Mouse (Mus musculus) right cerebral cortex, adult 2 months (tissue): Measurements from ENCODE around the gene H2-Q6.
"Not testable (repeated sequence)": the region's sequence is repeated elsewhere in the genome, so short reads cannot be mapped to it uniquely, and the experiment has no call there.

ENCODE experiments used
- DNase-seq, 2 experiments: peaks; one replicate each; pipeline ENCODE4 v3.0.0; 2021 to 2022; ENCODE audit warnings: low spot score in 2 of 2

H2-Q6 gene

GRCm38 (mm10) chr17:35434836-35435235, 10.2 kb downstream of the H2-Q6 start:
- not testable (repeated sequence) for DNase-seq

DNA sequence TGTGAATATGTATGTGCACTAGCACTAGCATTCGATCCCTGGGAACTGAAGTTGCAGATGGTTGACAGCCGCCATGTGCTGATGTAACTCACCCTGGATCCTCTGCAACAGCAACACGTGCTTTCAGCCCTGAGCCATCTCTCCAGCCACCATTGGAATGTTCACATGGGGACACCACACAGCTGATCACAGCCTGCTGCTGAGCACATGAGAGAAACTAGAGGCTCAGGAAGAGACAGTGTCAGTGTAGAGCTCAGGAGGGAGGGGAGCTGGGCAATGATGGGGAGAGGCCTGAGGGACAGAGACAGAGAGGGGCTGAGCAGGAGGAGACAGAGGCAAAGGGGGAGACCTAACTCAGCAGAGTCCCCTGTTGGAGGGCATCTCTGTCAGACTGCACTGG, 10.9 kb downstream of the H2-Q6 start:
- not testable (repeated sequence) for DNase-seq

- not testable (repeated sequence) for DNase-seq
Observed at GRCm38 (mm10) chr17:35437386-35437936, 12.8 kb downstream of the H2-Q6 start.

GRCm38 (mm10) chr17:35438395-35438794, 13.7 kb downstream of the H2-Q6 start:
- DNase-seq = not testable (repeated sequence)

DNA sequence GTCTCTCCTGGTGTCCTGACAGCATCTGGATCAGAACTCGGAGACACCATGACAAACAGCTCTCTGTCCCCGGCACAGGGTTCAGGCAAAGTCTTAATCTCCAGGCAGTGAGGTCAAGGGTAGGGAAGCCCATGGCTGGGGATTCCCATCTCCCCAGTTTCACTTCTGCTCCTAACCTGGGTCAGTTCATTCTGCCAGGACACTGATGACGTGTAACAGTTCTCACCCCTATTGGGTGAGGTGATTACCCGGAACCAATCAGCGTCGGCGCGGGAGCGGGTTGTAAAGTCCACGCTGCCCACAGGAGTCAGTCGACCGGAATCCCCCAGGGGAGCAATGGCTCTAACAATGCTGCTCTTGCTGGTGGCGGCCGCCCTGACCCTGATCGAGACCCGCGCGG, 14.2 kb downstream of the H2-Q6 start, which contains the start of gene H2-Q7:
Gene H2-Q7, plus strand, starts transcription at position 271 of the 400 bp plus-strand sequence.
- DNase-seq = peak; percentile 47 to 75

DNA sequence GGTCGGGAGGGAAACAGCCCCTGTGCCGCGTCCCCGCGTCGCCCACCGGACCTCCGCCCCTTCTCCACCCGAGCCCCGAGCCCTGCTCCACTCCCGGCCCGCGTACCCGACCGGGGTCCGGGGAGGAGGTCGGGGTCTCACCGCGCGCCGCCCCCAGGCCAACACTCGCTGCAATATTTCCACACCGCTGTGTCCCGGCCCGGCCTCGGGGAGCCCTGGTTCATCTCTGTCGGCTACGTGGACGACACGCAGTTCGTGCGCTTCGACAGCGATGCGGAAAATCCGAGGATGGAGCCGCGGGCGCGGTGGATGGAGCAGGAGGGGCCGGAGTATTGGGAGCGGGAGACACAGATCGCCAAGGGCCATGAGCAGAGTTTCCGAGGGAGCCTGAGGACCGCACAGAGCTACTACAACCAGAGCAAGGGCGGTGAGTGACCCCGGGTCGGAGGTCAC, 14.7 kb downstream of the H2-Q6 start:
- not testable (repeated sequence) for DNase-seq

DNA sequence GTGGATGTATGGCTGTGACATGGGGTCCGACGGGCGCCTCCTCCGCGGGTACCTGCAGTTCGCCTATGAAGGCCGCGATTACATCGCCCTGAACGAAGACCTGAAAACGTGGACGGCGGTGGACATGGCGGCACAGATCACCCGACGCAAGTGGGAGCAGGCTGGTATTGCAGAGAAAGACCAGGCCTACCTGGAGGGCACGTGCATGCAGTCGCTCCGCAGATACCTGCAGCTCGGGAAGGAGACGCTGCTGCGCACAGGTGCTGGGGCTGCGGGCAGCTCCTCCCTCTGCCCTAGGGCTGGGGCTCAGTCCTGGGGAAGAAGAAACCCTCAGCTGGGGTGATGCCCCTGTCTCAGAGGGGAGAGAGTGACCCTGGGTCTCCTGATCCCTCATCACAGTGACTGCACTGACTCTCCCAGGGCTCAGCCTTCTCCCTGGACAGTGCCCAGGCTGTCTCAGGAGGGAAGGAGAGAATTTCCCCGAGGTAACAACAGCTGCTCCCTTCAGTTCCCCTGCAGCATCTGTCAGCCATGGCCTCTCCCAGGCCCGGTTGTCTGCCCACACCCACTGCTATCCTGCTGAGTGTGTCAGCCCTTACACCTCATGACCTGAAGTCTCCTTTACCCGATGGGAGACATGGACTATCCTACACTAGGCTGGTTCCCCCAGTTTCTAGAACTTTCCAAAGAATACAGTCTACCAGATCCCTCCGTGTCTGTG, 15.4 kb downstream of the H2-Q6 start:
- DNase-seq = not testable (repeated sequence)

GRCm38 (mm10) chr17:35442376-35442775, 17.7 kb downstream of the H2-Q6 start:
- DNase-seq = not testable (repeated sequence)

DNA sequence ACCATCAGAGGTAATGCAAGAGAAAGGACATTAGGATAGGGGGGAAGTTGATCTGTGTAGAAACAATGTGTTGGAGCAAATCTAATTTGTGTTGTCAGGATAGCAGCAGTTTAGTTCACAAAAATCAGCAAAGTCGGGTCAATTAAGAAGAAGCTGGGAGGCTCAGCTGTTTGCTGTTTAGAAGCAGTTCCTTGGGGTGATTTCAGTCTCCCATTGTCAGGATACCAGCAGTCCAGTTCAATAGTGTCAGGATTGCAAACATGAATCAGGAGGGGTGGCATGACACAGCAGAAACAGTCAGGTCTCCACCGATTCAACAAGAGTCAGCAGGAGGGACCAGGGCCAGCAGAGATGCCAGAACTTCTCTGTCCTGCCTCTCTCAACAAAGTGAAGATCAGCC, 19.9 kb downstream of the H2-Q6 start:
- not testable (repeated sequence) for DNase-seq

- not testable (repeated sequence) for DNase-seq
Observed at GRCm38 (mm10) chr17:35458247-35458646, 33.6 kb downstream of the H2-Q6 start.

DNA sequence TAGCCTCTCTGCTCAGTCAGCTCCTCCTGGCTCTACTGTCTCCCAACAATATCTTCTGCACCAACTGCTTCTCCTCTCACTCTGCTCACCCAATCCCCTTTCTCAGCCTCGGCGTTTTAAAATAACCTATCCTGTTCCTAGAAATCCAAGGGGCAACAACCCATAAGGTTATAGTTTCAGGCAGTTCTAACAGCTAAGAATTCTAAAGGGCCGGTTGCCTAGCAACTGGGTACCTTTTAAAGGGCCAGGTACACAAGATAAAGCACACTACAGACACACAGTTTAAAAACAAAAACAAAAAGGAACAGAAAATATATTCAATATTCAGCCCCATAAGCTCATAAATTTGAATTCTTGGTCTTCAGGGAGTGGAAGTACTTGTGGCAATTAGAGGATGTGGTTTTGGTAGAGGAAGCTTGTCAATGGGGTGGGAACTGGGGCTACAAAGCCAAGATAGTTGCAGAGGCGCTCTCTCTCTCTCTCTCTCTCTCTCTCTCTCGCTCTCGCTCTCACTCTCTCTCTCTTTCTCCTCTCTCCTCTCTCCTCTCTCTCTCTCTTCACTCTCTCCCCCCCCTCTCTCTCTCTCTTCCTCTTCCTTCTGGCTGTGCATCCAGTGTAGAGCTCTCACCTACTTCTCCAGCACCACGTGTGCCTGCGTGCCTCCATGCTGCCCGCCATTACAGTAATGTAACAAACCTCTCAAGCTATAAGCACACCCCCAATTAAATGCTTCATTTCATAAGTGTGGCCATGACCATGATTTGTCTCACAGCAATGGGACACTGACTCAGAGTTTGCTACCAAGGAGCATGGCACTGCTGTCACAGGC, 36.1 kb downstream of the H2-Q6 start:
- not testable (repeated sequence) for DNase-seq

- DNase-seq = not testable (repeated sequence)
Observed at GRCm38 (mm10) chr17:35465651-35466050, 41.0 kb downstream of the H2-Q6 start.

- DNase-seq = not testable (repeated sequence)
Observed at GRCm38 (mm10) chr17:35468936-35469335, 44.3 kb downstream of the H2-Q6 start.

DNA sequence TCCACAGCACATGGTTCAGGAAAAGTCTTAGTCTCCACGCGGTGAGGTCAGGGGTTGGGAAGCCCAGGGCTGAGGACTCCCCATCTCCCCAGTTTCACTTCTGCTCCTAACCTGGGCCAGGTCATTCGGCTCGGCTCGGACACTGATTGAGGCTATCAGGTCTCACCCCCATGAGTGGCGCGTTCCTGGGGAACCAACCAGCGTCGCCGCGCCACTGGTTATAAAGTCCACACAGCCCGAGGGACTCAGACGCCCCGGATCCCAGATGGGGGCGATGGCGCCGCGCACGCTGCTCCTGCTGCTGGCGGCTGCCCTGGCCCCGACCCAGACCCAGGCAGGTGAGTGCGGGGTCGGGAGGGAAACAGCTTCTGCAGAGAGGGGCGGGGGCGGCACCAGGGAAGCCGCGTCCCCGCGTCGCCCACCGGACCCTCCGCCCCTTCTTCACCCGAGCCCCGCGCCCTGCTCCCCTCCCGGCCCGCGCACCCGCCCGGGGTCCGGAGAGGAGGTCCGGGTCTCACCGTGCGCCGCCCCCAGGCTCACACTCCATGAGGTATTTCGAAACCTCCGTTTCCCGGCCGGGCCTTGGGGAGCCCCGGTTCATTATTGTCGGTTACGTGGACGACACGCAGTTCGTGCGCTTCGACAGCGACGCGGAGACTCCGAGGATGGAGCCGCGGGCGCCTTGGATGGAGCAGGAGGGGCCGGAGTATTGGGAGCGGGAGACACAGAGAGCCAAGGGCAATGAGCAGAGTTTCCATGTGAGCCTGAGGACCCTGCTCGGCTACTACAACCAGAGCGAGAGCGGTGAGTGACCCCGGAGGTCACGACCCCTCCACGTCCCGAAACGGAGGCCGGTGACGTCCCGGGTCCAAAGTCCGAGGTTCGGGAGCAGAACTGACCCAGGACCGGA, 45.4 kb downstream of the H2-Q6 start, which contains the start of gene H2-Q10:
Gene H2-Q10, plus strand, starts transcription at position 248 of the 910 bp plus-strand sequence.
- DNase-seq = no peak
